Mouse (Mus musculus) layer of hippocampus, adult 18-20 months (tissue): ENCODE results near the gene Arrdc2. TPM values are rescaled to one million over a fixed set of nuclear protein-coding genes. Genes with fewer than 3 reads are reported as not detected.
A peak's percentile ranks its signal among the peaks of the same experiment; 100 is the strongest.

Experiments used
- DNase-seq, 2 experiments: peaks; one replicate each; pipeline ENCODE4 v3.0.0; 2022; ENCODE audit warnings: low spot score in 2 of 2
- microRNA-seq, 2 experiments: library from miRNA; unstranded; fragments of <30 nt; microRNA quantifications; one replicate each; pipeline ENCODE4 v1.2.0; 2021
- total RNA-seq, 2 experiments: library from RNA; stranded (reverse); gene quantifications; 2 replicates each; pipeline ENCODE4 v1.2.3; 2021

The Arrdc2 gene
- total RNA-seq, 2 experiments from 2014 or later = 15.9 to 27.3 TPM

DNA sequence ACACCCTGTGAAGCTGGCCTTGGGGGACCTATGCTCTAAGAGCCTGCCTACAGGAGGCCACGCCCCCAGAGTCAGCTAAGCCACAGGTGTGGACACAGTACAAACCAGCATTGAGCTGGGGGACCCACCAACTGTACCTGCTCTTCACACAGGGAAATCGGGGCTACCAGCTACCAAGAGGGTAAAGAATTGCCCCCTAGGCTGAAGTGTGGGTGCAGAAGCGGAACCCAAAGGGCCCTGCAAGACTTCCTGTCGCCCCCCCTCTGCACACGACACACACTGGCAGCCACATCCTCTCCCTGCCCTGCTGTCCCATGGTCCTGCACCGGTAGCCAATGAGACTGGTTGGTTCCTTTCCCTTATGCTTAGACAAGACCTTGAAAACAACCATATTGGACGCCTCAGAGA is 48.2 kb downstream of the Arrdc2 start:
- DNase-seq = peak in 1 of 2 experiments; percentile 58

DNA sequence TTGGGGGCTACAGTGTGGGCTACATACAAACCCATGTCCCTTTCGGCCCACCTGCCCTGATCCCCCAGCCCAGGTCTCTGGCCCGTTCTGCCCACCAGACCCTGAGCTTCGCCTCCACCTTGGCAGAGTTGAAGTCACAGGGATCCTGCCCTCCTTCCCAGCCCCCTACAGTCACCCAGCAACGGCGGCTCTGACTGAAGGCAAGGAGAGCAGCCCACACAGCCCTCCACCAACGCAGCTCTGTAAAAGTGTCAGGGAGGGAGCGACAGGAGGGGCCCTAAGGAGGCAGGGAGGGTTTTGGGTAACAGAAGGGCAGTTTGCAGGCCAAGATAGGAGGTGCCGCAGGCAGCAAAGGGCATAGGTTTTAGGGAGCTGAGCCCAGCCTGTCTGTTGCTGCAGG is 48.7 kb downstream of the Arrdc2 start:
- DNase-seq = peak; percentile 54 to 70

DNA sequence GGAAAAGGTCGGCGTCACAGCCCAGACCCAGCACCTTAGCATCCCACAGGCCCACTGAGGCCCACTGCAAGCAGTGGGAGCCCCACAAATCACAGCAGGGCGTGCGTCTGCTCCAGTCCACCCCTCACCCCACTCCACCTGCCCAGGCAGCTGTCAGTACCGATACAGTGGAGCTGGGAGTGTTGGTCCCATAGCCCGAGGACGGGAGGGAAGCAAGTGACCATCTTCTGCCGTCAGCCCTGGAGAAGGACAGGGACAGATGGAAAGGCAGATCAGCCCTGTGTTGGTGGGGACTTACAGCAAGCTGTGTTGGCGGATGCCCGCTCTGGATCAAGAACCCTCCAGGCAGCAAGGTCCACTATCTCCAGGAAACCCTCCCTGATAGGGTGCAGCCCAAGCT is 50.5 kb downstream of the Arrdc2 start:
- DNase-seq = no peak

- DNase-seq = no peak
Observed at GRCm38 (mm10) chr8:70787941-70788667, 51.4 kb downstream of the Arrdc2 start.

DNA sequence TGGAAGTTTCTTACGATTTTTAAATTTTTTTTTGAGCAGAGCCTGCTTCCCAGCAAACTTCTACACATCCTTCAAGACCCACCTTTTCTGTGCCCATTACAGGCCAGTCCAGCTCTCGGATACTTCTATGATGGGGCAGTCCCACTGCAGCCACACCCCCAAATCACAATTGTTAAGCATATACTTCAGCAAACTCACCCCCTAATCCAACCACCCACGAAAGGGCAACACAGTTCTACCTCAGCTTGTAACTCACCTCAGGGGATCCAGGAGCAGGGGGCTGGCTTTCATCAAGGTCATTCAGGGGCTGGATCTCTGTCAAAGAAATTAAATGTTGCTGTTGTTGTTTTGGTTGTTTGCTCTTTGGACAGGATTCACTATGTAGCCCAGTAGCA is 52.5 kb downstream of the Arrdc2 start:
- DNase-seq = no peak

- DNase-seq = no peak
Observed at GRCm38 (mm10) chr8:70786291-70787050, 53.0 kb downstream of the Arrdc2 start.

Small RNA genes lying within 50 kb of the gene (microRNA-seq; reads per million reads assigned to microRNA genes)
- 45.4 to 48.4 reads per million in 2 experiments for gene Mir7240

Other genes with a start within 250 kb of the Arrdc2 start
- gene Isyna1, start 245.3 kb downstream of the Arrdc2 start, total RNA-seq = 10 to 100 TPM; 47.3 to 47.7 TPM
- 100 to 1,000 TPM; 272 to 279 TPM for gene Ssbp4, start 230.8 kb downstream of the Arrdc2 start, total RNA-seq
- gene Lrrc25, start 223.6 kb downstream of the Arrdc2 start, total RNA-seq = under 1 TPM; 0.33 to 0.37 TPM
- not detected for gene Gdf15, start 207.3 kb downstream of the Arrdc2 start, total RNA-seq
- gene Pgpep1, start 179.3 kb downstream of the Arrdc2 start, total RNA-seq = 10 to 100 TPM; 20.0 to 23.3 TPM
- 10 to 100 TPM; 63.8 to 71.5 TPM for gene Lsm4, start 166.5 kb downstream of the Arrdc2 start, total RNA-seq
- 100 to 1,000 TPM; 186 to 200 TPM for gene Jund, start 140.8 kb downstream of the Arrdc2 start, total RNA-seq
- gene Iqcn, start 136.3 kb downstream of the Arrdc2 start, total RNA-seq = under 1 TPM in 1 of 2 experiments, not detected in 1; 0.07 TPM
- not detected for gene Gm3336, start 121.2 kb downstream of the Arrdc2 start, total RNA-seq
- gene Pde4c, start 116.0 kb downstream of the Arrdc2 start, total RNA-seq = 1 to 10 TPM; 1.0 to 1.3 TPM
- 100 to 1,000 TPM; 814 to 823 TPM for gene Rab3a, start 85.0 kb downstream of the Arrdc2 start, total RNA-seq
- gene Mpv17l2, start 78.8 kb downstream of the Arrdc2 start, total RNA-seq = 10 to 100 TPM; 34.5 to 41.1 TPM
- 100 to 1,000 TPM; 158 to 162 TPM for gene Pik3r2, start 63.0 kb downstream of the Arrdc2 start, total RNA-seq
- 100 to 1,000 TPM; 439 to 476 TPM for gene Mast3, start 34.7 kb downstream of the Arrdc2 start, total RNA-seq
- 1 to 10 TPM in 1 of 2 experiments, under 1 TPM in 1; 0.97 to 1.7 TPM for gene Il12rb1, start 31.3 kb downstream of the Arrdc2 start, total RNA-seq
- 10 to 100 TPM; 19.0 to 20.8 TPM for gene Kcnn1, start 23.5 kb upstream of the Arrdc2 start, total RNA-seq
- 10 to 100 TPM; 93.2 to 98.5 TPM for gene Ccdc124, start 34.2 kb upstream of the Arrdc2 start, total RNA-seq
- gene Slc5a5, start 53.0 kb upstream of the Arrdc2 start, total RNA-seq = 10 to 100 TPM; 11.1 to 12.9 TPM
- gene Rpl18a, start 57.7 kb upstream of the Arrdc2 start, total RNA-seq = 100 to 1,000 TPM; 713 to 785 TPM
- 100 to 1,000 TPM in 1 of 2 experiments, 10 to 100 TPM in 1; 96.3 to 100 TPM for gene Map1s, start 66.2 kb upstream of the Arrdc2 start, total RNA-seq